Mouse (Mus musculus) stomach, postnatal 0 days (tissue): ENCODE results near the gene Arf5. TPM values are rescaled to one million over a fixed set of nuclear protein-coding genes. Genes with fewer than 3 reads are reported as not detected.

Experiments
- ATAC-seq: fragments of 200-750 bp; cut with Nextera tagmentation; 2 replicates; pipeline ENCODE4 v1.8.0; 2017; ENCODE audit not compliant: low FRiP score, low TSS enrichment
- DNase-seq: peaks from one replicate; pipeline ENCODE4 v3.0.0-alpha.2; 2016; ENCODE audit warnings: low spot score
- H3K27ac ChIP-seq: fragments of 300-500 bp; sonication (generic); replicated peaks from 2 replicates; pipeline ENCODE4 v1.5.1; 2014; ENCODE audit warnings: mild to moderate bottlenecking, control low read depth
- H3K27me3 ChIP-seq: fragments of 300-500 bp; sonication (generic); 2 replicates; pipeline ENCODE4 v1.6.1; 2014; ENCODE audit warnings: low read length; ENCODE audit not compliant: control insufficient read depth, insufficient read depth
- H3K36me3 ChIP-seq: fragments of 300-500 bp; sonication (generic); 2 replicates; pipeline ENCODE4 v1.6.1; 2014; ENCODE audit warnings: low read length, mixed read lengths; ENCODE audit not compliant: control insufficient read depth, insufficient read depth
- H3K4me1 ChIP-seq: fragments of 300-500 bp; sonication (generic); replicated peaks from 2 replicates; pipeline ENCODE4 v1.6.1; 2014; ENCODE audit warnings: antibody characterized with exemption; ENCODE audit not compliant: control insufficient read depth, insufficient read depth
- H3K4me2 ChIP-seq: fragments of 300-500 bp; sonication (generic); replicated peaks from 2 replicates; pipeline ENCODE4 v1.6.1; 2014; ENCODE audit warnings: low read depth, mild to moderate bottlenecking, control low read depth, moderate library complexity
- H3K4me3 ChIP-seq: fragments of 300-500 bp; sonication (generic); 2 replicates; pipeline ENCODE4 v1.5.1; 2014; ENCODE audit warnings: low read depth, low read length, control low read depth
- H3K9ac ChIP-seq: fragments of 300-500 bp; sonication (generic); 2 replicates; pipeline ENCODE4 v1.6.1; 2014; ENCODE audit warnings: mild to moderate bottlenecking, low read length, control low read depth, mixed read lengths
- H3K9me3 ChIP-seq: fragments of 300-500 bp; sonication (generic); 2 replicates; pipeline ENCODE4 v1.6.1; 2016; ENCODE audit warnings: low read length; ENCODE audit not compliant: control insufficient read depth
- CTCF ChIP-seq: IDR thresholded peaks from 2 replicates; pipeline ENCODE4 v1.5.1; 2016; ENCODE audit warnings: antibody characterized with exemption, low read depth, mild to moderate bottlenecking, moderate library complexity
- EP300 ChIP-seq: optimal IDR thresholded peaks from 2 replicates; pipeline ENCODE3; 2016; ENCODE audit warnings: antibody characterized with exemption
- WGBS: fragments of 180-500 bp; shearing (Covaris S2); extraction: QIAGEN DNeasy Blood & Tissue Kit; methylation state at CpG from one replicate; pipeline ENCODE4 v1.1.7; 2014; 5-methylcytosine and 5-hydroxymethylcytosine counted together
- polyA plus RNA-seq: library from polyadenylated mRNA; unstranded; fragments of >200 nt; fragmentation: Nextera tagmentation; extraction: Ambion mirVana; gene quantifications from 2 replicates; pipeline ENCODE4 v1.2.1, GENCODE M21; 2015

Gene Arf5
- polyA plus RNA-seq, 1 experiment from 2014 or later = 296 TPM

GRCm38 (mm10) chr6:28459221-28459668, 35.9 kb downstream of the Arf5 start:
- H3K9me3 ChIP-seq = no peaks in the 10 kb centered on the region
- H3K4me1 ChIP-seq = no peaks in the 10 kb centered on the region

GRCm38 (mm10) chr6:28460534-28460933, 37.2 kb downstream of the Arf5 start:
- Histone ChIP-seq H3K9ac (no peak overlapping the region), H3K4me1 (no peaks in the 10 kb centered on the region), H3K36me3 (no peaks in the 10 kb centered on the region), H3K9me3 (no peaks in the 10 kb centered on the region), H3K27me3 (no peaks in the 10 kb centered on the region), H3K27ac (no peak overlapping the region), H3K4me3 (no peak overlapping the region), H3K4me2 (no peak overlapping the region)
- DNase-seq (peak; percentile 74), ATAC-seq (no peak)
- WGBS = 6% methylated on average over 5 of the region's 5 CpGs
- TF ChIP-seq EP300 (no peak), CTCF (peak; percentile 74)

More at GRCm38 (mm10) chr6:28459221-28459668, 35.9 kb downstream of the Arf5 start:
- Histone ChIP-seq H3K27me3 (no peaks in the 10 kb centered on the region), H3K4me3 (no peak overlapping the region), H3K27ac (no peak overlapping the region), H3K4me2 (no peak overlapping the region), H3K36me3 (no peaks in the 10 kb centered on the region), H3K9ac (no peak overlapping the region)
- DNase-seq = no peak
- peak; percentile 32; the same call in 1 of the 2 replicates for ATAC-seq
- TF ChIP-seq EP300 (no peak), CTCF (no peak)

- TF ChIP-seq CTCF = no peak
- no peak for TF ChIP-seq EP300
- Histone ChIP-seq H3K4me1 (no peaks in the 10 kb centered on the region), H3K27me3 (no peaks in the 10 kb centered on the region), H3K9me3 (no peaks in the 10 kb centered on the region), H3K27ac (no peak overlapping the region), H3K4me2 (no peak overlapping the region), H3K36me3 (no peaks in the 10 kb centered on the region), H3K4me3 (no peak overlapping the region), H3K9ac (no peak overlapping the region)
- WGBS = 21% methylated on average over 6 of the region's 6 CpGs
- no peak for DNase-seq
- peak; percentile 40; the same call in 1 of the 2 replicates for ATAC-seq
These were observed 41.3 kb downstream of the Arf5 start for GRCm38 (mm10) chr6:28464630-28465029.

- Histone ChIP-seq H3K9me3 (no peaks in the 10 kb centered on the region), H3K9ac (no peak overlapping the region), H3K4me3 (no peak overlapping the region), H3K27ac (no peak overlapping the region), H3K4me2 (no peak overlapping the region), H3K27me3 (no peaks in the 10 kb centered on the region), H3K4me1 (no peaks in the 10 kb centered on the region), H3K36me3 (no peaks in the 10 kb centered on the region)
- 55% methylated on average over 4 of the region's 4 CpGs for WGBS
- no peak for DNase-seq
- TF ChIP-seq EP300 = no peak
- no peak for TF ChIP-seq CTCF
- no peak for ATAC-seq
These were observed 46.8 kb downstream of the Arf5 start for GRCm38 (mm10) chr6:28470017-28470602.

GRCm38 (mm10) chr6:28470621-28471020, 47.3 kb downstream of the Arf5 start:
- no peaks in the 10 kb centered on the region for H3K36me3 ChIP-seq
- H3K9ac ChIP-seq = no peak overlapping the region
- no peaks in the 10 kb centered on the region for H3K4me1 ChIP-seq
- DNase-seq (no peak), ATAC-seq (no peak)
- H3K27me3 ChIP-seq = no peaks in the 10 kb centered on the region
- no peak overlapping the region for H3K4me2 ChIP-seq
- H3K4me3 ChIP-seq = no peak overlapping the region
- H3K9me3 ChIP-seq = no peaks in the 10 kb centered on the region
- 77% methylated on average over 5 of the region's 5 CpGs for WGBS
- TF ChIP-seq CTCF = 0 out of 2 replicates have a peak, but pooled peaks have one; percentile 23
- no peak for TF ChIP-seq EP300
- H3K27ac ChIP-seq = no peak overlapping the region

- no peaks in the 10 kb centered on the region for H3K36me3 ChIP-seq
- H3K9me3 ChIP-seq = no peaks in the 10 kb centered on the region
- no peaks in the 10 kb centered on the region for H3K4me1 ChIP-seq
- no peak for DNase-seq
- TF ChIP-seq CTCF (no peak), EP300 (no peak)
- H3K4me2 ChIP-seq = no peak overlapping the region
- no peak for ATAC-seq
- H3K9ac ChIP-seq = no peak overlapping the region
- no peak overlapping the region for H3K27ac ChIP-seq
- H3K27me3 ChIP-seq = no peaks in the 10 kb centered on the region
- WGBS = 87% methylated on average over 9 of the region's 9 CpGs
- no peak overlapping the region for H3K4me3 ChIP-seq
These were observed 48.1 kb downstream of the Arf5 start for GRCm38 (mm10) chr6:28471284-28472035.
